Mouse (Mus musculus): ENCODE results near the gene Ccr6.

The Ccr6 gene

DNA sequence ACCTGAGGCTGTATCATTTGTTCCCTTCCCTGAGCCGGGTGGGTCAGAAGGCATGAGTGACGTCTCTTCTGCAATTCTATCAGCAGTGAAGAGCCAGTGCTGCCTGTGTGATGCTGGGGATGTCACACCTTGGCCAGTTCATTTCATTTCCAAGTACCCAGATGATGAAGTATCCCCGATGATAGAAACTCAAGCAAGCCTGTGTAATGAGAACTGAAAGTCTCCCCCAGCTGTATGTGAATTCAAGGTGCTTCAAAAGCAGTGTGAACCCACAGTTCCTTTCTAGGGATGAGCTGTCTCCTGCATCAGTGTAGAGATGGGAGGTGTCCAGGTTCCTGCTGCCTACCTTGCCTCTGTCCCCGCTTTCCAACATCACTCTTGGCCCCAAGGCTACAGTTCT is 1.3 kb upstream of the Ccr6 start:
- DNase-seq: no peak

DNA sequence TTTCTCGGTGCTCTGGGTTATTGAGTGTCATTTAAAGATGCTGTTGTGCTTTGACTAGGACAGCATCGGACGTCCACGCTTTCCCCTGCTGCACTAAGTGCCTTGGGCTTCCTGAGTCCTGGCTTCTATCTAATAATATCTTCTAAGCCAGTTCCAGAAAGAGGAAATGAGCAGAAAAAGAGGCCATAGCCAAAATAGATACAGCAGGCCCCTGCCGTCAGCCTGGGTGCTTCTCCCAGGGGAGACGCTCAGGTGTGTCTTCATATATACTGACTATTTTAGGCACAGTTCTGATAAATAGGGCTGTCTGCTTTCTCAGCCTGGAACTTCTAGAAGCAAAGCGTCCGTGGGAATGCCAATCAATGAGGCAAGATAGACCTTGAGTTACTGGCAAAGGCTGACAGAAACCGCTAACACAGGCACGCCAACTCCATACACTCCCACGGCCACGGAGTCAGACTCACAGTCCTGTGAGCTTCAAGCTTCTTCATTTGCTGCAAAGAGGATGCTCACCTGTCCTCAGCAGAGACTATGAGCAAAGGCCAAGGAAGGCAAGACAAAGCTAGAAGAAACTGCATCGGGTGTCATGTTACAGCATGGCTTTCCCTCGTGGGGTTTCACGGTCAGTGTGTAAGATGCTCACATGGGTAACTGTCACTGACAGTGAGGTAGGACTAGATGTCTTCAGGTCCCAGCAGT is 2.3 kb downstream of the Ccr6 start:
- peak in 1 of 2 experiments; percentile 6 for DNase-seq

DNA sequence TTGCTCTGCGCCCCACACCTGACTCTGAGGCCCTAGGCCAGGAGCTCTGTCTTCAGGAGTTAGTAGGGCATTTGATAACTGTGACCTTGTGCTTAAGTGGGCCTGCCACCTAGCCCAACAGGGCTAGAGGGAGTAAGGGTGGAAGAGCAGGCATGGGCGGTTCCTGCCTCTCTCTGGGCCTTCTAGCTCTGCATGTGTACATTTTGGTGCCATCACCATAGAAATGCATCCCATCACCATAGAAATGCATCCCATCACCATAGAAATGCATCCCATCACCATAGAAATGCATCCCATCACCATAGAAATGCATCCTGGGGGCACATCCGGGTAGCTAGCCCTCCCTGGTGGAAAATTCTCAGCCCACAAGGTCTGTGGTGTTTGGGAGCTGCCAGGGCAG is 3.7 kb downstream of the Ccr6 start:
- DNase-seq: no peak

DNA sequence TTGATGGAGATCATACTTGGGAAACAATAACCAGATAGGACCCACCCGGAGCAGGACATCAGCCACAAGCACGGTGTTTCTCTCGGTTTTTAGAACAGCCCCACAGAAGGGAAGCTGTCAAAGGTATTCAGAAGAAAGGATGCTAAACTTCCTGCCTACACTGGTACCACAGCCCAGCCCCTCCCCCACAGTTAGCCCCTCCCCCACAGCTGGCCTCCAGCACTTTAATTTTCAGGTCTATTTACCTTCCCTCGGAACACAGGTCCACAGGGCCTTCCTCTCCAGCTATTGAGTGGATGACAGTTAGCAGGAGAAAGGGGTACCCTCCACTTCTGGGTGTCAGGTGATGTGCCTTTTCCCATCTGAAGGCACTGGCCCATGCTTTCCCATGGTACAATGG is 4.7 kb downstream of the Ccr6 start:
- DNase-seq: no peak

DNA sequence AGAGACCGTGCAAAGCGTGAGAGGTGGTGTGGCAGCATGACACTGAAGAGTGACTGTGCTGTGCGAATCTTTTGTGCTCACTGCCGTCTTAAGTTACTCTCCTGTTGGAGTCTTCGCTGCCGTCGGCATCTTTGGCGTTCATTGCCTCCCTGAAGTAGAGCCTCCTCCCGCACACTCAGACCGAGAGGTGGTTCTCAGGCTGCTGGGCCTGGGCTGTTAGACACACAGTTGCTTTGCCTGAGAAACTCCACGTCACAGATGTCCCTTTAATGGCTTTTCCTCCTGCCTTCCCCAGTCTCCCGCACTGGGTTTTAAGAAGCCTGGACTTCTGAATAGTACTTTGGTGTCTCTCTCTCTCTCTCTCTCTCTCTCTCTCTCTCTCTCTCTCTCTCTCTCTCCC is 5.8 kb downstream of the Ccr6 start:
- no peak for DNase-seq

DNA sequence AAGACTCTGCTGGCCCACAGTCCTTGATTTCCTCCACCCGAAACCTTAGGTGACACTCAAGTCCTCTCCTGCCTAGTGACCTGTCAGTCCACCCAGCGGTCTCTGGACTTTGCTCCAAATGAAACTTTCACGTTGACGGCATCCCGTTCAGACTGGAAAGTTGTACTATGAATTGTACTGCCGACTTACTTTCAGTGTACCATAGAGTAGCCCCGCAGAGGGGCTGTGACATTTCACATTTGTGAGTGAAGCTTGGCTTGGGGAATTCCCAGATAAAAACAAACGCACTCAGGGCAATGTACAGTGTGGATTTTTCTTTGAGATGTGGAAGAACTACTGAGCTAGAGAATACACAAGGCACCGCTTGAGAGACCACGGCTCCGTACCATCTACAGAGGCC is 6.3 kb downstream of the Ccr6 start:
- DNase-seq: no peak

DNA sequence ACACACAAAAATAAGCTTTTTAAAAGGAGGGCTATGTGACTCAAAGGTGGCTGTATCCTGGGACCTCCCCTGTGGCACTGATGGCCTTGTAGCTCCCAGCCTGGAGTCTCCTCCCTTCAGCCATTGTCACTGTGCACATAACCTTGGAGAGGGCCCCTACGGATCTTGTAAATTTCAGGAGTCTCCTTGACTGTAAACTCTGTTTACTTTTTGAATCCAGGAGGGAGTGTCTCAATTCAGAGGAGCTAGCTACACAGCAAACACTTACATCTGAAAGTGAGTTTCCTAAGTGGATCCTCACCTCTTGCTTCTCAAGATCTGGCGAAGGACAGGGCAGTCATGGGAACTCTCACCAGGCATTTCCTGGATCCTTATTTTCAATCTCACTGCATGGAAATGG is 8.3 kb downstream of the Ccr6 start:
- DNase-seq: no peak

GRCm38 (mm10) chr17:8246102-8246754 is 10.4 kb downstream of the Ccr6 start:
- peak in 1 of 2 experiments; percentile 17 for DNase-seq

DNA sequence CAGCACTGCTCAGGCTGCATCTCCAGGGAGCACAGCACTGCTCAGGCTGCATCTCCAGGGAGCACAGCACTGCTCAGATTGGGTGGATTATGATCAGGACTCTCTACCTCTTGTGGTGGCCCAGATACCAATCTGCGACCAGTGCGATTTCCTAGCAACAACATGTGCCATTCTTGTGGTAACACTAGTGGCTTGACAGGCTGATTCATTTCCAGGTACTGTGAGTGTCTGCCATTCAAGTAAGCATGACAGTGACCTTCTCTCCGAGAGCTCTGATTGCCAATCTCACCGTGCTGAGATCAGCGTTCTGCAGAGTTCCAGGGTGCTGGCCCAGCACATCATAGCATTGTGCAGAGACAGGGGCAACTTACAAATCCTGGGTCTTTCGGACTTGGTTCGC is 15.9 kb downstream of the Ccr6 start:
- DNase-seq: no peak

- DNase-seq: no peak
Observed at GRCm38 (mm10) chr17:8254268-8254667, 18.4 kb downstream of the Ccr6 start.

GRCm38 (mm10) chr17:8254914-8255313 is 19.1 kb downstream of the Ccr6 start:
- DNase-seq: no peak

GRCm38 (mm10) chr17:8255583-8255982 is 19.7 kb downstream of the Ccr6 start:
- no peak for DNase-seq

DNA sequence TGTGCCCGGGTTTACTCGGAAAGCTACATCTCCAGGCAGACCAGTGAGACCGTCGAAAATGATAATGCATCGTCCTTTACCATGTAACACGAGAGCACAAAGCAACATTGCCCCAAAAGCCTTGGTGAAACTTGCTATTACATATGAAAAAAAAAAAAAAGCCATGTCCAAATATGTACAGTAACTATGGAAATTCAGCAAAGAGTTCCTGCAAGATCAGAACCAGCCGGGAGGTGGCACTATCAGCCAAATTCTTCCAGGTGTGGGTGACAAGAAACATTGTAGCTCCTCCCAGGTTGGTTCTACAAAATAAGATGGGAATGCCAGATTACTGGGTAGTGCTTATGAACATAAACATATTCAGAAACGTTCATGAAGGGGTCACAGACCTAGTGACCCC is 21.1 kb downstream of the Ccr6 start:
- peak in 1 of 2 experiments; percentile 24 for DNase-seq

GRCm38 (mm10) chr17:8264638-8265037 is 28.8 kb downstream of the Ccr6 start:
- DNase-seq: peak; percentile 47 to 63

DNA sequence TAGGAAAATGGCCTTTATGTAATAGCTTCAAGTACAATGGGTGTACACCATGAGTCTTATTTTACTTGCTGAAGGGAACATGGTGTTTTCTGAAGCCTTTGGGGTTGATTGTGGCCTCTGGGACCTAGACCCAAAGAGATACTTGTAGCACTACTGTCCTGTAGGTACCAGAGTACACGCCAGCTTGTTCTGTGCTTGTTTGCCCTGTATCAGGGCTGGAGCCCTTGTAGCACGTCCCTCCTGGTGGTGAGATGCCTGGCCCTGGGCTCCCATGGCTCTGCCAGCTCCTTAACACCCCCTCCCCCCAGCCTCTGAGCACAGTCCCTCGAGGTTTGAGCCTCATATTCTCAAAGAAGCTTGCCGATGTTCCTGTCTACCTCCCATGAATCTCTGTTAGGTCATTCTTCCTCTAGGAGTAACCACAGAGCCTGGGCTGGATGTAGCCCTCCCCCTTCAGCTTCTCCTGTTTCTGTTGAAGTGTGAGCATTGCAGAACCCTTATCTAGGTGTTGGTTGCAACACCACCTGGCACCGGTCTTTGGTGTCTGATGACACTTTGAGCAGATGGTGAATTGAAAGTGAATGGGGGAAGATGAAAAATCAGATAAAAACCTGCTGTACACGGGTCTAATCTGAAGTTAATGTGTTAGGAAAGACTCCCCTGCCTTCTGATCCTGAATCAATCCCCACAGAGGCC is 36.4 kb downstream of the Ccr6 start:
- no peak for DNase-seq

DNA sequence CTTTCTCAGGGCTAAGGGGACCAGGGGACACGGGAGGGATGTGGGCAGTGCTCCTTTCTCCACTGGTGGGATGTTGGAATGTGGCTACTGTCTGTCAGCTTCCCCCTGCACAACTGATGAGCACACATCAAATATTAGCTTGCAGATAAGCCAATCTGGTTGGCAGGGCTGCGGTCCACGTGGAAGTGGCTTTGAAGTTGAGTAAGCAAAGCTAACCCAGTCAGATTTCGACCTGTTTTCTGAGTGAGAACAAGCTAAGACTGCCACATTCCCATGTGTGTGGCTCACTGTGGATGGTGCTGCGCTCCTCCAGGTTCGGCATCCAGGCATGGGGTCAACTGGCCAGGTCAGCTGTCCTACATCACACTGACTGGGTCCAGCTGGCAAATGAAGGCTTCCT is 37.1 kb downstream of the Ccr6 start:
- no peak for DNase-seq

DNA sequence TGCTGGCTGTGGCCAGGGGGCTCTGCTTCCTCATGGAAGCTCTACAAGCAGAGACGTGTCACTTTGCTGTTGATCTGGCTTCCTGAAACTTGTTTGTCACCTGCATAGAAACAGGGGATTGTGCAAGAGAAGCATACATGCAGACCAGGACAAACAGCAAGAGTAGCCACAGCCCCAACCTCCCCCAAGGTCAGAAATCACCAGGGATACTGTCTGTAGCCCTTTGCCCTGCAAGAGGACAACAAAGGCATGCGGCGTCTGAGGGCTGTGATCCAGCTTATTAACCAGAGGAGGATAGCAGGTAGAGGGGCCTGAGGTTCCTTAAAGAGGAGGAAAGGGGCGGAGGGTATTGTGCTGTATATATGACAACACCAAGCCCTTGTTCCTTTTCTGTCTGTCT is 40.2 kb downstream of the Ccr6 start:
- DNase-seq: peak; percentile 67 to 85

DNA sequence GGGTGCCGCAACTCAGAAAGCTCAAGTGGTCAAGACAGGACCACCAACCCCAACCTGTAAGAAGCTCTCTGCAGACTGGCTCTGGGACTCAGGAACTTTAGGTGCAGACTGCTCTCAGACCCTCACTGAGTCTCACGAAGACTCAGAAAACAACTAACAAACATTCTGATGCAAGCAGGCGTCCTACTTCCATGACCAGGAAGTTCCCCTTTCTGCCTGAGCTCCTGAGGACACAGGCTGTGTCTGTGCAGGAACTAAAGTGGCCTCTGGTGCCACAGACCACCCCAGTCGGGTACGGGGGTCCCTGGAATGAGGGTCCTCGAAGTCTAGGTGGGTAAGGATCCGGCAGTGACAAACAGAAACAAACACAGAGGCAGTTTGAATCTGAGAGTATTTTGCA is 40.8 kb downstream of the Ccr6 start:
- no peak for DNase-seq

DNA sequence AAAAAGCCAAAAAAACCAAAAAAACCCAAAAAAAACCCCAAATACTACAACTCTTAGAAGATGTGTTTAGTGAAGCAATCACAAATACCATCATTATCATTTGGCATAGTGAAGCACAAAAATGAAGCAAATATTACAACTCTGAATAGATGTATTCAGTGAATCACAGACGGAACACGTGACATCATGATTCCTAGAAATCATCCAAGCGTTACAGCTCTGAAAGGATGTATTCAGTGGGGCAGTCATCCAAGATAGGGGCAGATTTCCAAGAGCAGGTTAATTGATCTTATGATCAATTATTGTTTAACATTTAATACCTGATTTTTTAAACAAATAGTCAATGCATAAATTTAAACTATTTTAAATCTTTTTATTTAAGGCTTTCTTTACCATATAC is 41.4 kb downstream of the Ccr6 start:
- no peak for DNase-seq

DNA sequence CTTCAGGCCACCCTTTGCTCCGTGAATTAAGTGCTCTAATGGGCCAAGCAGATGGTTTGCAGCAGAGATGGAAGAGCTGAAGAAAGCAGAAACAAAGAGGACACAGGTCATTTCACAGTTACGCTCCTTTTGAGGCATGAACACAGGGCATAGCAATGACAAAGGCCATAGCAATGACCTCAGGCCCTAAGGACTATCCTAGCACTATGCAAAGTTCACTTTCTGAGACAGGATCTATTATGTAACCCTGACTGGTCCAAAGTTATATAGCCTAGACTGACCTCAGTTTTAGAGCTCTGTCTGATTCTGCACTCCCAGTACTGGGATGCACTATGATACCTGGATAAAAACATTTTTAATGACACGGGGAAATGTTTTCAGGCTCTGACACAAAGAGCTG is 42.5 kb downstream of the Ccr6 start:
- peak in 1 of 2 experiments; percentile 38 for DNase-seq

GRCm38 (mm10) chr17:8282821-8283525 is 47.1 kb downstream of the Ccr6 start, which contains the start of gene Mpc1:
Gene Mpc1, plus strand, starts transcription at chr17:8282904.
- peak; percentile 87 to 98 for DNase-seq

DNA sequence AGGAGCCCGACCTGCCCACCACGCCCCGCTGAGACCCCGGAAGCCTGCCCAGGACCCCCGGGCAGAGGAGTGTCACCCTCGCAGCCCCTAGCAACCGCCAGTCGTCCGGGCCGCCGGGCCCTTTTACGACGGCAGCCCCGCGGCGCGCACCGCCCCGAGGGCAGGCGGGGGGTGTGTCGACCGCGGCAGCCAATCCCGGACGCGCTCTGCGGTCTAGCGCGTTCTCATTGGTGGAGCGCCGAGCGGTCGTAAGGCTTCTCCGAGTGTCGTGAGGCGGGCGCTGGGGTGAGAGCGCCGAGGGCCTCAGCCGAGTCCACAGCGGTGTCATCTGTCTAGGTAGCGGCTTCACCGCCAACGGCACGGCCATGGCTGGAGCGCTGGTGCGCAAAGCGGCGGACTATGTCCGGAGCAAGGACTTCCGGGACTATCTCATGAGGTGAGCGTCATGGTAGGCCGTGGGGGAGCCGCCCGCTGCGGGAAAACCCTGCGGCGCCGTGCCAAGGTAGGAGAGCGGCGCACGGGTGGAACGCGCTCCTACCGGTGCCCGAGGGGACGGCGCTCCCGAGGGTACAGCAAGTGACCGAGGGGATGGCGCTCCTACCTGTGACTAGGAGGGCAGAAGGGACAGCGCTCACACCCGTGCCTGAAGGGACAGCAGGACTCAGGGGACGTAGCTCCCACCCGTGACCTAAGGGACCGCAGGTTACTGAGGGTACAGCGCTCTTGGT is 47.8 kb downstream of the Ccr6 start:
- DNase-seq: peak; percentile 96 to 99

- peak; percentile 58 to 83 for DNase-seq
Observed at GRCm38 (mm10) chr17:8284254-8284661, 48.4 kb downstream of the Ccr6 start.
